Mouse (Mus musculus): ENCODE data around the gene Idi1.
A peak's percentile ranks its signal among the peaks of the same experiment; 100 is the strongest.
"Not testable (repeated sequence)": the region's sequence is repeated elsewhere in the genome, so short reads cannot be mapped to it uniquely, and the experiment has no call there.

Gene Idi1

DNA sequence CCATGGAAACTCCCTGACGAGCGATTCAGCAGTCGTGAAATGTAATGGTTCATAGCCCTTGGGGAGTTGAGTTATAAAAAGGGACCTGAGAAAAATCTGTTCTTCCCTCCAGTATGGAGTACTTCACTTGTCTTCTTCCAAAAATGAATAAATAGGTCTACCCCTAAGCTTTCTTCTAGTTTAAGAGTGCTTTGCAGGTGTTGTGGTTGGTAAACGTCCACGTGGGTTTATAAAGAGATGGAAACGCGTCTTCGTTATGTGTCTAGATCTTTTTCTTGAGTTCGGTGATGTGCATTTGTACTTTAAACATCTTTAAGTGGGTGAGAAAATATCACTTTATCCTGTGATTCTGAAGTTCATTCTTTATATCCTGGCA is 872 bp downstream of the Idi1 start:
- DNase-seq (ENCODE audit: low read depth, low spot score): no peak

DNA sequence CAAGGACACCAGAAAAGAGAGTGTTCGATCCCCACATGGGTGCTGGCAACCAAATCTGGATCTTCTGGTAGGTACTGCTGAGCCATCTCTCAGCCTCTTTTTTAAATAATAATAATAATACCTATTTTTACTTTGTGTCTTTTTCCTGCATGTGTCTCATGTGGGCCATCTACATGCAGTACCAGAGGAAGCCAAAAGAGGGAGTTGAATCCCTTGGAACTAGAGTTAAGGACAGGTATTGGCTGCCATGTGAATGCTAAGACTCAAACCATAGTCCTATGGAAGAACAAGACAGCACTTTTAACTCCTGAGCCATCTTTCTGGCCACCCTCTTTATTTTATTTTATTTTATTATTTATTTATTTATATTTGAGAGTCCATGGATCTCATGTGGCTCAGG is 3.3 kb downstream of the Idi1 start:
- peak; percentile 78 for DNase-seq (ENCODE audit: low read depth, low spot score)

GRCm38 (mm10) chr13:8905986-8906385 is 20.7 kb downstream of the Idi1 start:
- DNase-seq (ENCODE audit: low read depth, low spot score): not testable (repeated sequence)

DNA sequence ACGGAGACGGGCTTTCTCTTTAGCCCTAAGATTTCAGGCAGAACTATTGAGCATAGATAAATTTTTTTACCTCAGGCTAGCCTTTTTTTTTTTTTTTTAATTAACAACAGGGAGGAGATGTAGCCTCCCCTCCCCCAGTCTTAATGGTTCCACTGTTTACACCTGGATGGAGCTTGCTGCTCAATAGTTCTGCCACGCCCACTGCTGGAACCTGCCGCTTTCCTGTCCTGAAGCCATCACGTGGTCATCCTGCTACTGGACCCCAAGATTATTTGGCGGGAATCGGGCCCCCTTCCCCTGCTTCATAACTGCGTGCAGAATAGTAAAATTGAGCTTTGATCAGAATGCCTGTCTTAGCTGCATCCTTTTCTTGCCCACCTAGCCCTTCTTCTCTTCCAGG is 28.6 kb downstream of the Idi1 start:
- not testable (repeated sequence) for DNase-seq (ENCODE audit: low read depth, low spot score)

- DNase-seq (ENCODE audit: low read depth, low spot score): no peak
Observed at GRCm38 (mm10) chr13:8933499-8933898, 48.2 kb downstream of the Idi1 start.

- peak; percentile 58 for DNase-seq (ENCODE audit: low read depth, low spot score)
Observed at GRCm38 (mm10) chr13:8937611-8938140, 52.4 kb downstream of the Idi1 start.

GRCm38 (mm10) chr13:8941110-8941509 is 55.8 kb downstream of the Idi1 start:
- DNase-seq (ENCODE audit: low read depth, low spot score): not testable (repeated sequence)

- DNase-seq (ENCODE audit: low read depth, low spot score): not testable (repeated sequence)
Observed at GRCm38 (mm10) chr13:8941701-8942100, 56.4 kb downstream of the Idi1 start.
